Mouse (Mus musculus) left cerebral cortex, adult 9 months (tissue): Measurements from ENCODE around the gene Tubgcp2.

Source experiments
- DNase-seq, 2 experiments: peaks; one replicate each; pipeline ENCODE4 v3.0.0; 2022; ENCODE audit warnings: low spot score in 2 of 2

Tubgcp2 gene

GRCm38 (mm10) chr7:140036281-140037170 is at the start of gene Tubgcp2, which contains the start of gene Zfp511:
Gene Tubgcp2 (minus strand): TSS chr7:140036669.
Gene Zfp511 (plus strand): TSS chr7:140036391.
- DNase-seq = peak; percentile 74 to 94

GRCm38 (mm10) chr7:140082242-140082678 is 45.8 kb upstream of the Tubgcp2 start, which contains the start of gene Caly:
Gene Caly (minus strand): TSS chr7:140082548.
- DNase-seq = peak; percentile 91 to 96

- DNase-seq = peak in 1 of 2 experiments; percentile 51
Measured at GRCm38 (mm10) chr7:140081408-140082241, 45.2 kb upstream of the Tubgcp2 start.

GRCm38 (mm10) chr7:140080503-140081156 is 44.2 kb upstream of the Tubgcp2 start:
- peak; percentile 83 to 94 for DNase-seq

GRCm38 (mm10) chr7:140078711-140079110 is 42.2 kb upstream of the Tubgcp2 start:
- DNase-seq = peak in 1 of 2 experiments; percentile 76

GRCm38 (mm10) chr7:140077698-140078097 is 41.2 kb upstream of the Tubgcp2 start:
- no peak for DNase-seq

- DNase-seq = no peak
Measured at GRCm38 (mm10) chr7:140070042-140070711, 33.7 kb upstream of the Tubgcp2 start.

GRCm38 (mm10) chr7:140067397-140067796 is 30.9 kb upstream of the Tubgcp2 start:
- no peak for DNase-seq

GRCm38 (mm10) chr7:140063092-140063491 is 26.6 kb upstream of the Tubgcp2 start:
- DNase-seq = peak in 1 of 2 experiments; percentile 82

GRCm38 (mm10) chr7:140062307-140062706 is 25.8 kb upstream of the Tubgcp2 start:
- no peak for DNase-seq

- DNase-seq = no peak
Measured at GRCm38 (mm10) chr7:140061832-140062130, 25.3 kb upstream of the Tubgcp2 start.

GRCm38 (mm10) chr7:140060936-140061831 is 24.7 kb upstream of the Tubgcp2 start:
- DNase-seq = no peak

- no peak for DNase-seq
Measured at GRCm38 (mm10) chr7:140059601-140060000, 23.1 kb upstream of the Tubgcp2 start.

- no peak for DNase-seq
Measured at GRCm38 (mm10) chr7:140058528-140058927, 22.1 kb upstream of the Tubgcp2 start.

GRCm38 (mm10) chr7:140057413-140058407 is 21.2 kb upstream of the Tubgcp2 start:
- no peak for DNase-seq

- DNase-seq = no peak
Measured at GRCm38 (mm10) chr7:140054124-140054523, 17.7 kb upstream of the Tubgcp2 start.

GRCm38 (mm10) chr7:140049115-140049689 is 12.7 kb upstream of the Tubgcp2 start:
- no peak for DNase-seq

- DNase-seq = no peak
Measured at GRCm38 (mm10) chr7:140048361-140049114, 12.1 kb upstream of the Tubgcp2 start, which contains the start of gene Msx3. Gene Msx3 (minus strand): TSS chr7:140049089.
